Mouse (Mus musculus) left cerebral cortex, postnatal 36 days (tissue): ENCODE results near the gene Golga1. TPM values are rescaled to one million over a fixed set of nuclear protein-coding genes. Genes with fewer than 3 reads are reported as not detected.

Experiments
- DNase-seq, 2 experiments: peaks; one replicate each; pipeline ENCODE4 v3.0.0; 2021 to 2022; ENCODE audit warnings: low spot score in 2 of 2, mixed read lengths in 1 of 2
- intact Hi-C: fragments of 180-260 bp; cut with DNase I; formaldehyde crosslinking; loops from one replicate; pipeline ENCODE4 v1.15.1; 2025
- total RNA-seq, 2 experiments: library from RNA; stranded (reverse); gene quantifications; 2 replicates each; pipeline ENCODE4 v1.2.3; 2021

Gene Golga1
- total RNA-seq, 2 experiments from 2014 or later = 24.1 to 37.1 TPM

- intact Hi-C loops = no loop called here
Measured at GRCm38 (mm10) chr2:38987803-38988510, 77.4 kb downstream of the Golga1 start.

GRCm38 (mm10) chr2:38987371-38987770, 78.0 kb downstream of the Golga1 start:
- no peak for DNase-seq

More at GRCm38 (mm10) chr2:38987803-38988510, 77.4 kb downstream of the Golga1 start:
- DNase-seq = no peak

GRCm38 (mm10) chr2:38986580-38986979, 78.8 kb downstream of the Golga1 start:
- intact Hi-C loops = no loop called here
- DNase-seq = no peak

More at GRCm38 (mm10) chr2:38987371-38987770, 78.0 kb downstream of the Golga1 start:
- intact Hi-C loops = no loop called here

- intact Hi-C loops = no loop called here
- no peak for DNase-seq
Measured at GRCm38 (mm10) chr2:38983456-38983855, 81.9 kb downstream of the Golga1 start.

GRCm38 (mm10) chr2:38977837-38978236, 87.5 kb downstream of the Golga1 start:
- intact Hi-C loops = no loop called here

GRCm38 (mm10) chr2:38975941-38976805, 89.2 kb downstream of the Golga1 start:
- DNase-seq = no peak
- intact Hi-C loops = no loop called here

More at GRCm38 (mm10) chr2:38977837-38978236, 87.5 kb downstream of the Golga1 start:
- DNase-seq = no peak

GRCm38 (mm10) chr2:38975181-38975580, 90.2 kb downstream of the Golga1 start:
- intact Hi-C loops = no loop called here
- DNase-seq = no peak

- no peak for DNase-seq
- intact Hi-C loops = no loop called here
Measured at GRCm38 (mm10) chr2:38974171-38974570, 91.2 kb downstream of the Golga1 start.

GRCm38 (mm10) chr2:38973701-38974100, 91.6 kb downstream of the Golga1 start:
- no peak for DNase-seq
- intact Hi-C loops = no loop called here

GRCm38 (mm10) chr2:38973223-38973622, 92.1 kb downstream of the Golga1 start:
- DNase-seq = no peak
- intact Hi-C loops = no loop called here

- intact Hi-C loops = no loop called here
- no peak for DNase-seq
Measured at GRCm38 (mm10) chr2:38970057-38970456, 95.3 kb downstream of the Golga1 start.

GRCm38 (mm10) chr2:38969650-38970049, 95.7 kb downstream of the Golga1 start:
- intact Hi-C loops = no loop called here
- DNase-seq = no peak

Other genes starting within 250 kb of the Golga1 start
- 1 to 10 TPM; 8.8 to 9.5 TPM for gene Nr6a1, start 137.9 kb downstream of the Golga1 start, total RNA-seq
- gene Olfml2a, start 133.6 kb downstream of the Golga1 start, total RNA-seq = 1 to 10 TPM; 2.0 to 2.1 TPM
- gene Wdr38, start 68.1 kb downstream of the Golga1 start, total RNA-seq = under 1 TPM; 0.57 to 0.67 TPM
- 100 to 1,000 TPM in 1 of 2 experiments, 10 to 100 TPM in 1; 98.6 to 106 TPM for gene Arpc5l, start 60.2 kb downstream of the Golga1 start, total RNA-seq
- gene Rpl35, start 59.9 kb downstream of the Golga1 start, total RNA-seq = 100 to 1,000 TPM; 224 to 255 TPM
- gene Scai, start 125.2 kb upstream of the Golga1 start, total RNA-seq = 10 to 100 TPM; 59.9 to 60.5 TPM
- 10 to 100 TPM; 63.0 to 64.6 TPM for gene Ppp6c, start 160.9 kb upstream of the Golga1 start, total RNA-seq